Mouse (Mus musculus) embryonic fibroblast, embryonic 13.5 days (primary cell): ENCODE measurements at regions not wholly inside any gene's neighbourhood (a gene's known extent, or its start where the extent isn't known, plus 50 kb on each side); places are given as distances from the start of the nearest gene placed in this dataset.

Source experiments
- H3K27ac ChIP-seq: 2 replicates; pipeline ENCODE4 v1.5.1; 2012; ENCODE audit warnings: low read length, control low read depth, inconsistent platforms; ENCODE audit not compliant: insufficient read depth
- H3K4me1 ChIP-seq: 2 replicates; pipeline ENCODE4 v1.6.1; 2011; ENCODE audit warnings: low read length; ENCODE audit not compliant: control insufficient read depth, insufficient read depth
- H3K4me3 ChIP-seq: 2 replicates; pipeline ENCODE4 v1.5.1; 2011; ENCODE audit warnings: mild to moderate bottlenecking, control low read depth, low read length; ENCODE audit not compliant: insufficient read depth
- CTCF ChIP-seq: IDR thresholded peaks from 2 replicates; pipeline ENCODE4 v1.5.1; 2011; ENCODE audit warnings: mild to moderate bottlenecking, control low read depth, low read length, moderate library complexity, borderline replicate concordance; ENCODE audit not compliant: insufficient read depth
- POLR2A ChIP-seq: IDR thresholded peaks from 2 replicates; pipeline ENCODE4 v1.6.1; 2011; ENCODE audit warnings: low read depth, mild to moderate bottlenecking, control low read depth, low read length, moderate library complexity

GRCm38 (mm10) chr5:111789904-111790303 lies 56.2 kb downstream of the Gm26897 start:
- TF ChIP-seq CTCF: no peak
- TF ChIP-seq POLR2A: no peak
- no peak overlapping the region for H3K4me3 ChIP-seq
- H3K27ac ChIP-seq: no peak overlapping the region
- peaks cover 24% of the 10 kb centered on the region for H3K4me1 ChIP-seq

- no peak for TF ChIP-seq CTCF
- Histone ChIP-seq H3K4me1 (peaks cover 24% of the 10 kb centered on the region), H3K27ac (no peak overlapping the region), H3K4me3 (no peak overlapping the region)
Measured at GRCm38 (mm10) chr5:111790527-111790926, 56.8 kb downstream of the Gm26897 start.

GRCm38 (mm10) chr5:111791089-111791561 lies 57.4 kb downstream of the Gm26897 start:
- no peak overlapping the region for H3K27ac ChIP-seq
- no peak for TF ChIP-seq CTCF
- TF ChIP-seq POLR2A: no peak

GRCm38 (mm10) chr5:111792746-111793145 lies 59.0 kb downstream of the Gm26897 start:
- Histone ChIP-seq H3K27ac (no peak overlapping the region), H3K4me3 (no peak overlapping the region), H3K4me1 (peaks cover 24% of the 10 kb centered on the region)
- TF ChIP-seq POLR2A (no peak), CTCF (no peak)

More at GRCm38 (mm10) chr5:111791089-111791561, 57.4 kb downstream of the Gm26897 start:
- Histone ChIP-seq H3K4me1 (peaks cover 24% of the 10 kb centered on the region), H3K4me3 (no peak overlapping the region)

- no peak overlapping the region for H3K27ac ChIP-seq
- peaks cover 21% of the 10 kb centered on the region for H3K4me1 ChIP-seq
- no peak overlapping the region for H3K4me3 ChIP-seq
- no peak for TF ChIP-seq CTCF
Measured at GRCm38 (mm10) chr5:111793178-111793577, 59.5 kb downstream of the Gm26897 start.

- TF ChIP-seq CTCF (no peak), POLR2A (no peak)
- H3K4me3 ChIP-seq: no peak overlapping the region
- peaks cover 25% of the 10 kb centered on the region for H3K4me1 ChIP-seq
- H3K27ac ChIP-seq: no peak overlapping the region
Measured at GRCm38 (mm10) chr5:111796889-111797288, 63.2 kb downstream of the Gm26897 start.

- TF ChIP-seq POLR2A (peak; percentile 78), CTCF (no peak)
- H3K4me3 ChIP-seq: no peak overlapping the region
- peak overlapping the region; percentile 88 for H3K27ac ChIP-seq
- peaks cover 20% of the 10 kb centered on the region for H3K4me1 ChIP-seq
Measured at GRCm38 (mm10) chr5:111799700-111800311, 66.1 kb downstream of the Gm26897 start.

GRCm38 (mm10) chr5:111800511-111800910 lies 66.8 kb downstream of the Gm26897 start:
- TF ChIP-seq POLR2A: no peak
- 0 out of 2 replicates have a peak, but pooled peaks have one; percentile 18 for TF ChIP-seq CTCF
- peaks cover 25% of the 10 kb centered on the region for H3K4me1 ChIP-seq
- peak overlapping the region; percentile 88 for H3K27ac ChIP-seq
- H3K4me3 ChIP-seq: no peak overlapping the region

GRCm38 (mm10) chr5:111801051-111801450 lies 67.3 kb downstream of the Gm26897 start:
- TF ChIP-seq POLR2A: no peak
- no peak for TF ChIP-seq CTCF
- H3K4me3 ChIP-seq: no peak overlapping the region
- H3K4me1 ChIP-seq: peaks cover 26% of the 10 kb centered on the region
- peak overlapping the region; percentile 88 for H3K27ac ChIP-seq

- H3K4me3 ChIP-seq: no peak overlapping the region
- TF ChIP-seq CTCF: no peak
- no peak for TF ChIP-seq POLR2A
- peaks cover 23% of the 10 kb centered on the region for H3K4me1 ChIP-seq
- peak overlapping the region; percentile 95 for H3K27ac ChIP-seq
Measured at GRCm38 (mm10) chr5:111804542-111804941, 70.8 kb downstream of the Gm26897 start.
